Mouse (Mus musculus) lung, adult 2 months (tissue): ENCODE measurements at regions not wholly inside any gene's neighbourhood (a gene's known extent, or its start where the extent isn't known, plus 50 kb on each side); places are given as distances from the start of the nearest gene placed in this dataset.

Experiments
- DNase-seq: peaks from one replicate; pipeline ENCODE4 v3.0.0; 2022
- H3K4me1 ChIP-seq: fragments of 200-500 bp; 2 replicates; pipeline ENCODE4 v1.6.1; 2011; ENCODE audit warnings: low read length; ENCODE audit not compliant: control insufficient read depth, insufficient read depth
- H3K4me3 ChIP-seq: fragments of 200-500 bp; replicated peaks from 2 replicates; pipeline ENCODE3; 2011; ENCODE audit warnings: low read depth, mild to moderate bottlenecking, control low read depth, low read length; ENCODE audit errors: extremely low read depth
- CTCF ChIP-seq: fragments of 200-500 bp; IDR thresholded peaks from 2 replicates; pipeline ENCODE4 v1.5.1; 2011; ENCODE audit warnings: mild to moderate bottlenecking, low read length, control low read depth; ENCODE audit not compliant: insufficient read depth
- POLR2A ChIP-seq: fragments of 200-500 bp; IDR thresholded peaks from 2 replicates; pipeline ENCODE4 v1.6.1; 2011; ENCODE audit warnings: low read depth, mild to moderate bottlenecking, control low read depth, low read length, borderline replicate concordance; ENCODE audit errors: extremely low read depth
- WGBS: fragments of 180-500 bp; shearing (Covaris S2); methylation state at CpG from one replicate; pipeline ENCODE4 v1.1.7; 2018; 5-methylcytosine and 5-hydroxymethylcytosine counted together

DNA sequence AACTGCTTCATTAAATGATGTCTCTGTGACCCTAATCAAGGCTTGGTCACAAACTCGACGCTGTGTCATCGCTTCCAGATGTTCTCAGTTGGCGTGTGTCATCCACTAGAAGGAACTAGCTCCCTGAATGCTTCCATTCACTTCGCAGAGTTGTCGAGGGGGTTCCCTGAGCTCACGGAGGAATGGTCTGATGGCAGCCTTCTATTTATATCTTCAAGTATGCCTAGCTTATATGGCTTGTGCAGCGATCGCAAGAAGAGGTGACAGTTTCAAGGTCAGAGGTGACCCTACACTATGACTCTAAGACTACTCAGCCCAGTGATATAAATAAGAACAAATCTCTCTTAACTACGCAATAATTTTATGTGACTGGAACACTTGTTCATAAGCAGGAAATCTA lies 126.3 kb downstream of the Nr4a2 start:
- WGBS: 77% methylated on average over 10 of the region's 10 CpGs
- TF ChIP-seq CTCF (no peak), POLR2A (no peak)

DNA sequence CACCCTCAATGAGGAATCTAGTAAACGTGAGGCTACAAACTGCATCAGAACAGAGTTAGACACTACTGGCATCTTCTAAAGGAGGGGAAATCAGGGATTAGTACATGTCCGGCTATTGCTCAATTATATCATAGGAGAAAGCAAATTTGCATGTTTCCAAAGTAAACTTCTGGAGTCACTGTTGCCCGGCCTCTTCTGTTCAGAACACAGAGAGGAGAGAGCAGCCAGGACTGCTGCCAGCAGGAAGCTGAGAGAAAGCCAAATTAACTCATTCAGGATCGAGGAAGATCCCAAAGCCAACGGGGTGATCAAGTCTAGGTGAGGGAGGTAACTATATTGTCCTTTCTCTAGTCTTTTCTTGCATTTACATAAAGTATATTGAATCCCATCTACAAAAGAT lies 131.0 kb downstream of the Nr4a2 start:
- Histone ChIP-seq H3K4me1 (no peaks in the 10 kb centered on the region), H3K4me3 (no peak overlapping the region)
- DNase-seq: no peak
- TF ChIP-seq POLR2A (no peak), CTCF (no peak)
- WGBS: 45% methylated on average over 5 of the region's 5 CpGs

More for the DNA sequence above, 126.3 kb downstream of the Nr4a2 start:
- no peak for DNase-seq
- H3K4me3 ChIP-seq: no peak overlapping the region
- no peaks in the 10 kb centered on the region for H3K4me1 ChIP-seq

DNA sequence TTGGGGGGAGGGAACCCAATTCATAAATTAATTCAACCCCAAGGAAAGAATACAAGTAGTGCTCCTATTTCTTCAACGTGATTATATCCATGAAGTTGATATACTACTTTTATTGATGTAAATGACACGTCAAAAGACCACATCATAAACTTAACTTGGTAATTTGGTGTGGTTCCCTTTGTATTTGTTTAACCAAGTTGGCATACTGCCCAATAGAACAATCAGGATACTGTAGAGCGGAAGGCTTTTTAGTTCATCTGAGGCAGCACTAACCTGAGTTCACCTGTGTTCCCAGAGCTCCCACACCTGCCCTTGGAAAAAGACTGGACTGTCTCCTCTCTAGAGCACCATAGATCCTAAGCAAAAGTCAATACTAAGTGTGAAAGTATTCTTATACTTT lies 132.0 kb downstream of the Nr4a2 start:
- TF ChIP-seq CTCF (no peak), POLR2A (no peak)
- no peaks in the 10 kb centered on the region for H3K4me1 ChIP-seq
- no peak for DNase-seq
- 61% methylated on average over 3 of the region's 3 CpGs for WGBS
- H3K4me3 ChIP-seq: no peak overlapping the region

DNA sequence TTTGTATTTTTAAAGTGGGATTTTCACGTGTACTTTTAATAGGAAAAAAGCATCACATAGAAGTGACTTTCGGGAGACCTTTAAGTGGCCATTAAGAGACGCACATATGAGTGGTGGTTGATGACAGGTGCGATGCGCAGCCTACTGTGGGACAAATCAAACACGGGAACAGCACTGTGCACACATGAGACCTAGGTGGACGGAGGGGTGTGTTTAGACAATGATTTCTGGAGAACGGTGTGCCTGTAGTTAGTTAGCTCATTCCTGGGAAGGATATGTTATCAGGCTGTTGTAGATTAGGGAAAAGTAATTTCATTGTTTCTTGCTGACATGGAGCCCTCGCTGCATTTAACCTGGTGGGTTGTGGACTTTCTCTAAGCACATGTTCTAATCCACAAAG lies 133.0 kb downstream of the Nr4a2 start:
- no peak overlapping the region for H3K4me3 ChIP-seq
- 61% methylated on average over 9 of the region's 9 CpGs for WGBS
- H3K4me1 ChIP-seq: no peaks in the 10 kb centered on the region
- DNase-seq: no peak
- no peak for TF ChIP-seq POLR2A
- no peak for TF ChIP-seq CTCF

DNA sequence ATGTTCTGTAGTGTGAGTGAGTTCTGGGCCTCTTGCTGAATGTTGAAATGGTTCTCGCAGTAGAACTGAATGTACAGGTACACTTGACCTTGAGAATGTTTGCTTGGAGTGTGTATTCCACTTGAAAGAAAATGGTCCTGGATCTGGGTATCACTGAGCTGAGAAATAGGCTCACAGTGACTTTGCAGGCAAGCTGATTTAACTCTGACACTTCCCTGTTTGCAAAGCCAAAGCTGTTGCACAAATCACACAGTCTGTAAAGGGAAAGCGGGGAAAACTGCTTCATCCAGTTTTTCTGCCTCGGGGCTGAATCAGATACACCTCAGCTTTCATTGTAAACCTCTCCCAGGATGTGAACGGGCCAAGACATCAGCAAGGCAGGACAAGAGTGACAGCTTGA lies 140.6 kb downstream of the Nr4a2 start:
- 60% methylated on average over 4 of the region's 4 CpGs for WGBS
- DNase-seq: peak; percentile 21
- Histone ChIP-seq H3K4me3 (no peak overlapping the region), H3K4me1 (no peaks in the 10 kb centered on the region)
- TF ChIP-seq POLR2A: no peak
- TF ChIP-seq CTCF: no peak

DNA sequence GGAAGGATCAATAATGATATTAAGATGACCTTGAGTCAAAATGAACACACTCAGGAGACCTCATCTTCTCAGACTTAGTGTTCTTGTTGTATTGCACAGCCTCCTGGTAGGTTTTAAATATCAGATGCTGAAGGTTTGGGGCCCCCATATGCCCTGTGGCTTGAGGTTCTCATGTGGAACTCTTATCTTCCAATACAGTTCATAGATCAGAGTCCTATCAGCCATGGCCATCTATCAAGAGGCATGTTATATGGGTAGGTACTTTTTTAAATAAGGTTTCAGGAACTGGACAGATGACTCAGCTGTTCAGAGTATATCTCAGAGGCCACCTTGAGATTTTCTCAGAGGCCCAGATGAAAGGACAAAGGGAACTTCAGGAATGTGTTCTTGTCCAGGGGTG lies 143.2 kb downstream of the Nr4a2 start:
- no peak for TF ChIP-seq POLR2A
- TF ChIP-seq CTCF: no peak
- no peak for DNase-seq
- H3K4me1 ChIP-seq: no peaks in the 10 kb centered on the region
- no peak overlapping the region for H3K4me3 ChIP-seq

DNA sequence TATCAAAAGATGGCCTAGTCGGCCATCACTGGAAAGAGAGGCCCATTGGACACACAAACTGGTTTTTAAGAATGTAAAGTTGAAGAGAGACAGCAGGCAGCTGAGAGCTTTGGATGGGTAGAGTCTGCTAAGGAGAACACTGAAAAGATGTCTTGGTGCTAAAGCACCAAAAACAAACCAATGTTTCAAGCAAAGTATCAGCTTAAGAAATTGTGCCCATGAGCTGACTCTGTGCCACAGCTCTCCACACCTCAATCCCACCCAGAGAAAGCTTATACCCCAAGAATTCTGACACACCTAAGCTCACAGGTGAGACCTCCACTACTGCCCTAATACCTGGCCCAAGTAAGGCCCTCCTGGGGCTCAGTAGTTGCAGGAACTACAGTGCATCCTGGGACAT lies 148.1 kb downstream of the Nr4a2 start:
- no peak overlapping the region for H3K4me3 ChIP-seq
- DNase-seq: no peak
- 71% methylated on average over 1 of the region's 1 CpGs for whole genome bisulfite sequencing
- TF ChIP-seq POLR2A (no peak), CTCF (no peak)
- no peaks in the 10 kb centered on the region for H3K4me1 ChIP-seq

DNA sequence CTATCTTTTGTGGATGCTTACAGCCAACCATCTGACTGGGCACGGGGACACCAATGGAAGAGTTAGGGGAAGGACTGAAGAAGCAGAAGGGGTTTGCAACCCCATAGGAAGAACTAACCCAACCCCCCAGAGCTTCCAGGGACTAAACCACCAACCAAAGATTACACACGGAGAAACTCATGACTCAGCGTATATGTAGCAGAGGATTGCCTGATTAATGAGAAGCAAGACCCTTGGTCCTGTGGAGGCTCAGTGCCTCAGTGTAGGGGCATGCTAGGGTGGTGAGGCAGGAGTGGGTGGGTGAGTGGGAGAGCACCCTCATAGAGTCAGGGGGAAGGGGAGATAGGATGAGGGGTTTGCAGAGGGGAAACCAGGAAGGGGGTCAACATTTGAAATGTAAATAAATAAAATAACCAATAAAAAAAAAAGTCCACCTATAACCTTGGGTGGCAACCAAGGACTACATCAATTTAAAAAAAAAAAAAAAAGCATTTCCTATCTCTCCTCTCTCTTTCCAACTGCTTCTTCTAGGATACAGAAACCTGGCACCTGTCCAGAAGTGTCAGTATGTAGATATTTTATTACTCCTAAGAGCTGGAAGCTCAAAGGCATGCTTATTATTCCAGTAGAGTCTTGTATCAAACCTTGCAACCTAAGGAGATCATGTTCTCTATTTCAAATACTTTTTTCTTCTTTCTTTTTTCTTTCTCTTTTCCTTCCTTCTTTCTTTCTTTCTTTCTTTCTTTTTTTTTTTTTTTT lies 159.7 kb downstream of the Nr4a2 start:
- no peak for DNase-seq
- 80% methylated on average over 3 of the region's 3 CpGs for WGBS
- no peaks in the 10 kb centered on the region for H3K4me1 ChIP-seq
- TF ChIP-seq POLR2A (no peak), CTCF (no peak)
- no peak overlapping the region for H3K4me3 ChIP-seq

DNA sequence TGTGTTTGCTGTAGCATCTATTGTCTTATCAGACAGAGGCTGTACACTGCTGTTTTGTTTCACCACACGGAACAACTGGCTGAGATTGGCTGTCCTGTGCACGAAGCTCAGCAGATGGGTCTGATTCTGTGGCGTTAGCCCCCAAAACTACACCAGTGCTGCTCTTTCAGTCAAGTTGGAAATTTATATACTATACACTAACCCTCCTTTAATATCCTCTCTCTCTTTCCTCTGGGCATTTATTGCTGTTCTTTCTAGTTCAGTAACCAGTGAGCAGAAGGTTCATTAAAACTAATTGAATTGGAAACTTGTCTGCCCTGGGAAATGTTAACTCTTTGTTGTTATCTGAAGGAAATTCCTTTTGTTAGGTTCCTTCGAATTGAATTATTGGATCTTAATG lies 164.1 kb downstream of the Nr4a2 start:
- TF ChIP-seq CTCF (no peak), POLR2A (no peak)
- DNase-seq: no peak
- Histone ChIP-seq H3K4me3 (no peak overlapping the region), H3K4me1 (no peaks in the 10 kb centered on the region)
- 71% methylated on average over 4 of the region's 4 CpGs for WGBS

DNA sequence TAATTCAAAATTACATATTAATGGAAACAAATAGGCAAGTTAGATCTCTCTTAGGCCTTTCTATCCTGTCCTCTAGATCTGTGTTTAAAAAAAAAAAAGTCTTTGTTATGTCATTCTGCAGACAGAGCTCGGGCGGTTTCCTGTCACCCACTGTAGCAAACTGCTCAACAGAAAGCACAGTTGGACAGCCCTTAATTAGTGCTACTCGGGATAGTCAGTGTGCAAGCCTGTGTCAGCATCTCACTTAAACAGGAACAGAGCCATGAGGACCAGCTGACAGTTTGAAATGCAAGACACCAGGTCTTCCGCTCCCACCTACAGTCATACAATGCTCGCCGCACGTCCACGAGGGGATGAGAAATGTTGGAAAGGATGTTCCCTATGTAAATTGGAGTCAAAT lies 170.5 kb downstream of the Nr4a2 start:
- 71% methylated on average over 8 of the region's 8 CpGs for WGBS
- H3K4me3 ChIP-seq: no peak overlapping the region
- TF ChIP-seq POLR2A: no peak
- TF ChIP-seq CTCF: no peak
- H3K4me1 ChIP-seq: no peaks in the 10 kb centered on the region
- no peak for DNase-seq
